Mouse (Mus musculus) lung, adult 18-20 months (tissue): ENCODE measurements around the gene Taf1c.

Experiments
- DNase-seq, 2 experiments: peaks; one replicate each; pipeline ENCODE4 v3.0.0; 2022; ENCODE audit warnings: mixed read lengths in 2 of 2

Taf1c gene

DNA sequence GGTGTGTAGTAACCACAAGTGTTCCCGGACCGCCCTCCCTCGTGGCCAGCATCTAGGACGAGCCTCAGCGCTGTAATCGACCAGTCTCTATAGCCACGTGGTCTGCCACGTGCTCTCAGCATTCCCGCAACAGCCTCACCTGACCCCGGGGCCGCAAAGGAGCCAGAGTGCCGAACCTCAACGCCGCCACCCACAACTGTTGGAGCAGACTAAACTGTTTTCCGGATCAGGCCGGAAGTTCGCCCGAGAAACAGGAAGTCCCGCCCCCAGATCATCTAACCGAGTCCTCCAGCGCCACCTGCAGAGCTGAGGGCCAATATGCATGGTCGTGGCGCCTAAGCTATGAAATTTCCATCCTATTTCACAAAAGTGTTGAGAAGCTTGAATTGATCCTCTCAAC, at the start of gene Taf1c:
Gene Taf1c (minus strand): TSS at position 227 of the 400 bp plus-strand sequence.
- DNase-seq = peak; percentile 91 to 95

DNA sequence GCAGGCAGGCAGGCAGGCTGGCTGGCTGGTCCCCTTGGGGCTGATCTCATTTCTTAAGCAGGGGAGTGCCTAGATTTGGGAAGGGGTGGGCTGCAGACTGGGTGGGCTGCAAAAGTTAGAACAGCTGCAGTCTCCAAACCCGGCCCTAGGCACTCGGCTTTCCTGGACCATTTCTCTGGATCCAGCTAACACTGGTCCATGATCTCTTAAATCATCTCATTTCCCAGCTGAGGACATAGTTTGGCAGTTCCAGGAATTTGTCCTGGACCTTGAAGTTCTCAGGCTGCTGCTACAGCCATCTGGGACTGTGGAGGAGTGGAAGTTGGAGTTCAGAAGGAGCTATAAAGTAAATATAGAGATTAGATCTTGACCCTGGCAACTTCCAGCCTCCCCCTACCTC, 46.3 kb upstream of the Taf1c start:
- DNase-seq = no peak

DNA sequence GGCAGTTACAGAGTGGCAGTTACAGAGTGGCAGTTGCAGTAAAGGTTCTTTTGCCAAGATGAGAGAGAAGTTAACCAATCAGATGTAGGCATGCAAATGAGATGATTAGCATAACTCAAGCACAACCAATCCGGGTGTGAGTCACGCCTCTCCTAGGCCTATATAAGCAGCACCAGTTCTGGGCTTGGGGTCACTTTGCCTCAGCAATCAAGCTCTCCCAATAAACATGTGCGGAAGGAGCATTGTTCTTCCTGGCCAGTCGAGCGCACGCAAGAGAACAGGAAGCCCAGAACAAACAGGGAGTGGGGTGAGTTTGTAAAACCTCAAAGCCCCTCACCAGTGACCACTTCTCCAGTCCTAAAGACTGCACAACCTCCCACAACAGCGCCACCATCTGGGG, 41.8 kb upstream of the Taf1c start:
- no peak for DNase-seq

DNA sequence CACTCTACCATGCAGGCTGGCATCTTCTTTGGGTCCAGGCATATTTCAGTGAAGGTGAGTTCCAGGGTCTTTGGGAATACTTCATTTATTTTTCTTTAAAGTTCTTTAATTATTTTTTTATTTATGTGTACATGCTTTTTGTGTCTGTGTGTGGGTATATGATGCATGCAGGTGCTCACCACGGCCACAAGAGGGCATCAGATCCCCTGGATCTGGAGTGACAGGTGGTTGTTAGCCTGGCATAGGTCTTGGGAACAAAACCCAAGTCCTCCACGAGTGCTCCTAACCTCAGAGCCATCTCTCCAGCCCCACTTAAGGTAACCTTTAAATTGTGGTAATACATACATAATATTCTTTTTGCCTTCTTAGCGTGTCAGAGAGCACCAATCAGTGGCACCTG, 41.2 kb upstream of the Taf1c start:
- no peak for DNase-seq

DNA sequence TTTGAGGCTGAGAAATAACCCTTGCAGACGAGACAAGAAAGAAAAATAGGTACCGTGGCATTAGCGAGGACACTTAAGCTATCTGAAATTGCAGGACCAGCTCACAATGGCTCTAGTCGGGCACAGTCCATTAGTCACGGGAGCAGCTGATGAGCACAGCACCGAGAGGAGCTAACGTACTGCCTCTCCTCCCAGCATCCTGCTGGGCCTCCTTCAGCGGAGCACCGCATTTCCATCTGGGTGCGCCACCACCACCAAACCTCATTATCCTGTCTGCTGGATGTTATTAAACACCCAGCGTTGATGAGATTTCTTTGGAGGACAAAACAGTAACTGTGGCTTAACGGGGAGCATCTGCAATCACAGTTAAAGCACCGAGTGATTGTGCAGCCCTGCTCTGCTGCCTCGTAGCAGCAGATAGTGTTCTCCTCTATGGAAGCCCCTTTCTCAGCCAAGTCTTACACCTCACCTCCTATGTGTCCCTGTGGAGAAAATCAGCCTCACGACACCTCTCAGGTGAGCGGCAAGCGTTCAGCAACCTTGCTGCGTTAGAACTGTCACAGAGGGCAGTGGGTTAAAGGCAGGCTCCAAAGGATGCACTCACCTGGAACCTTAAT, 40.1 kb upstream of the Taf1c start:
- DNase-seq = no peak

DNA sequence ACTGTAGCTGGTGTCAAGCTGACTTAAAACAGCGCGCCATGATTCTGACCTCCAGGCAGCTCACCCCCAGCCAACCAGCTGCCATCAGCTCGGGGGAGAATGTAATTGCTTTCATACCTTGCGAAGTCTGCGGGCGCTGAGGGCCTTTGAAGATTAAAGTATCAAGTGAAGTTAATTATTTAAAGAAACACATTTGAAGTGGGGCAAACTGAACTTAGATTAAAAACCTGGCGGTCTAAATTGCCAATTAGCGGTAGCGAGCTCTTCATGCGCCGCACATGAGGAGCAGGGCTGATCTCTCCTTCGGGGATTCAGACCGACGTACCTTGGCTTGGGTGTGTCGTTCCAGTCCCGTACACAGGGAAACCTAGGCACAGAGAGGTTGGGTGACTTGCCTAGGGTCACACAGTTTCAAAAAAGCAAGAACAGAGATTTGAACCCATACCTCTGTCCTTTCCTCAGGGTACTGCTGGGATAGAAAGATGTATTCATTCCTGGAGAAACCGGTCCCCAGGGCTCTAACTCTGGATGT, 39.5 kb upstream of the Taf1c start:
- no peak for DNase-seq

DNA sequence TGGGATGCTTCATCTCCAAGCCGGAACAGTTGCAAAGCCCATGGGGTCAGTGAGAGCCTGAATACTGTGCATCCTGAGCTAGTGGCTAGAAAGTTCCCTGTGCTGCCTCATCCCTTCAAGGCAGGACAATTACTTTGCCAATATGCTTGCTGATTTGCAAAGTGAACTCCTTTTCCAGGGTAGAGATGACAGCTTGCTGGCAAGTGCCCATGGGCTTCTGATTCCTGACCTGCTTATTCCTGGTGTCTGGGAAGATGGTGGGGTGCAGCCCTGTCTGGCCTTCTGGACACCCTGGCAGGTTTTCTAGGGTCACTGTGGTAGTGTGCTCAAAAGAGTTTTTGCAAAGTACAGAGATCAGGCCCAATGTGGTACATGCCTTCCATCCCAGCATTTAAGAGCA, 37.9 kb upstream of the Taf1c start:
- DNase-seq = no peak

DNA sequence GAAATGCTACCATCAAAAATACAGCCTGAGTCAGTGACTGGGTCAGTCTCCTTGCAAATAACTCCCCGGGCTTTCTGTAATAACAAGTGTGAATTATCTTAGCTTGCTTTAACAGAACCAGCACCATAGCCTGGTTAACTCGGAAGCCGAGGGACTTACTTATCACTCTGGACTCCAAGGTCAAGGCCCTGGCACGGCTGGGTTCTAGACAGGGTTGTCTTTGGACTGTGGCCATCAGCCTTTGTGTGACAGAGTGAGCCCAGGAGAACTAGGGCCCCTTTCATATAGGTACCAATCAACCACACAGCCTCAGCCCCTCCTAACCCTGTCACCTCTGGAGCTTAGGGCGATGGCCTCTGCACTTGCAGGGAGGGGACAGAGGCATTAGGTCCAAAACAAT, 36.0 kb upstream of the Taf1c start:
- no peak for DNase-seq

DNA sequence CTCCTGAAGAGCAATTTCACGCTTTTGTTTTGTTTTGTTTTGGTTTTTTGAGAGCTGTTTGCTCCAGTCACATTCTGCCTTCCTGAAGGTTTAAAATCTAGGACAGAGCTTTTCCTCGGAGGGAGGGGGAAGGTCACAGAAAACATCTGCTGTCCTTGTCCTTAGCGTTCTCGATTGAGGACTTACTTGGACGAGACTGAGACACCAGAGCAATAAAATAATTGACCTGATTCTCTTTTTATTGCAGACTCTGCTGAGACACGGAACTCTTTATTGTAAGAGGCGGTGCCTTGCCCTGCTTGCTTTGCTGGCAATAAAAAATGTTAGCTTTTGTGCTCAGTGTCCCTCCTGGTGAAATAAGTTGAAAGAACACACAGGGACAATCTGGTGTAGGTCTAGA, 34.8 kb upstream of the Taf1c start:
- no peak for DNase-seq

DNA sequence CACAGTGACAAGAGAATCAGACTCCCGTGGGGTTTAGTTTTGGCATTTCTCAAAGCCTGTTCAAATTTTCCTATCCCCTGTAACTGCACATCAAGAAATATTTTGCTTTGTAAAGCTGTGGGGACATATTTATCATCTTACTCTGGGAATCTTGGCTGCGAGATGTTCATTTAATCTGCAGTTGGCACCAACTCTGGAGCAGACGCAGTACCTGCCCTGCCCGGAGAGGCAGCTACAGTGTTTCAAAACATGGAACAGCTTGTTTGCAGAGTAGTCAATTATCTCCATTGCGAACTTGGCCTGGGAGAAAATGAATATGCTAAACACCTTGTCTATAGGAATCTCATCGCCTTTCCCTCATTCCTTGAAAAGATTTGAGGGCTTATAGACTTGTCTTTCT, 33.2 kb upstream of the Taf1c start:
- no peak for DNase-seq

DNA sequence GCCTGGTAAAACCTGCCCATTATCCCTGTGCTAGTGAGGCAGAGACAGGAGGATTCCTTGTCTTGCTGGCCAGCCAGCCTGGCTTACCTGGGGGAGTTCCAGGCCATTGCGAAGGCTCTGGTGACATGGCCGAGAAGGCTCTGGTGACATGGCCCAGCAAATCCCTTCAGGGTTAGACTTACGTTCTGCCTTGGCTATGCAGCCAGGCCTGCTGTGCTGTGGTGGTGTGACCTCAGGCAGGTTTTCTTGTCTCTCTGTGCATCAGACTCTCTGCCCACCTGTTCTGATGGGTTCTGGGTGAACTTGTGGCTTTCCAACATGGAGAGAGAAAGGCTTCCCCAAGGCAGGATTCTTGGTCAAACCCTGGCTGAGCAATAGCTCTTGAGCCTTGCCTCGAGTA, 32.4 kb upstream of the Taf1c start:
- DNase-seq = no peak

DNA sequence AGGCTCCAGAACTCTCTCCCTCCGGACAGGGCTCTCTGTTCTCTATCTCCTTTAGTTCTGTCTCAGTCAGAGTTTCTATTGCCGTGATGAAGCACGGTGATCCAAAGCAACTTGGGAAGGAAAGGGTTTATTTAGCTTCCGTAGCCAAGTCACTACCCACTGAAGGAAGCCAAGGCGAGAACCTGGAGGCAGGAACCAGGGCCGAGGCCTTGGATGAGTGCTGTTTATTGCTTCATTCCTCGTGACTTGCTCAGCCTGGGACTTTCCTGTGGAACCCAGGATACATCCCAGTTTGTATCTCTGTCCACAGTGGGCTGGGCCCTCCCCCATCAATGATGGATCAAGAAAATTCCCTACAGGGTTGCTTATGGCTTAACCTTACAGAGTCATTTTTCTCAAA, 31.7 kb upstream of the Taf1c start:
- no peak for DNase-seq

DNA sequence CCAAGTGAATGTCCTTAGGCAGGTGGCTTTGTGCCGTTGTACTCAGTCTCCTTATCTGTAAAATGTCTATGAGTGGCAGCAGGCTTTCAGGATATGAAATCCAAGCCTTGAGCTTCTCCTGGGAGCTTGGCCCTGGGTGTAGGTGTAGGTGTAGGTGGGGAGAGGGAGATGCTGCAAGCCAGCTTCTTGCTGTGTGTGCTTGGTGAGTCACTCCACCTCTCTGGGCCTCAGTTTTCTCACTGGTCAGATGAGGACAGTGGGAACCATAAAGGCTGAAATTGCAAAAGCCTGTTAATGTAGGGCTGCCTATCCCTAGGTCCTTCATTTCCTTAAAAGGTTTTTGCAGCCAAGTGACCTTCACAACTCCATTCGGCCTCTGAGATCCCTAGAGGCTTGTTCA, 30.9 kb upstream of the Taf1c start:
- no peak for DNase-seq

DNA sequence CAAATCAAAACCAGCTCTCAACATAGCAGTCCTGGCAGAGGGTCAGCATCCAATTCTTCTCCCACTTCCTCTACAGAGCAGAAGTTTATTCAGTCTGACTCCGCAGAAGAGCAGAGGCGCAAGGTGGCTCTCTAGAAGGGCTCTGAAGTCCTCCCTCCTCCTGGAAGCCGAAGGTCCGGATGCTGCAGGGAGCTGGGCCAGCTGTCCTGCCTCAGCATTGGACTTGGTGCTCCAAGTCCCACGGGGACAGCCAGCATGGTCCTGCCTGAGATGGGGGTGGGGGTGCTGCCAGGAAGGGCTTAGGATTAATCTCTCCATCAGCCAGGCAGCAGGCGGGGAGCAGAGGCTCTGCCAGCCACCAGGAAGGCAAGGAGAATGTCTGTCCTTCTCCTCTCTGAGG, 30.4 kb upstream of the Taf1c start, which contains the start of gene Kcng4:
Gene Kcng4 (minus strand): TSS at position 303 of the 400 bp plus-strand sequence.
- DNase-seq = no peak

DNA sequence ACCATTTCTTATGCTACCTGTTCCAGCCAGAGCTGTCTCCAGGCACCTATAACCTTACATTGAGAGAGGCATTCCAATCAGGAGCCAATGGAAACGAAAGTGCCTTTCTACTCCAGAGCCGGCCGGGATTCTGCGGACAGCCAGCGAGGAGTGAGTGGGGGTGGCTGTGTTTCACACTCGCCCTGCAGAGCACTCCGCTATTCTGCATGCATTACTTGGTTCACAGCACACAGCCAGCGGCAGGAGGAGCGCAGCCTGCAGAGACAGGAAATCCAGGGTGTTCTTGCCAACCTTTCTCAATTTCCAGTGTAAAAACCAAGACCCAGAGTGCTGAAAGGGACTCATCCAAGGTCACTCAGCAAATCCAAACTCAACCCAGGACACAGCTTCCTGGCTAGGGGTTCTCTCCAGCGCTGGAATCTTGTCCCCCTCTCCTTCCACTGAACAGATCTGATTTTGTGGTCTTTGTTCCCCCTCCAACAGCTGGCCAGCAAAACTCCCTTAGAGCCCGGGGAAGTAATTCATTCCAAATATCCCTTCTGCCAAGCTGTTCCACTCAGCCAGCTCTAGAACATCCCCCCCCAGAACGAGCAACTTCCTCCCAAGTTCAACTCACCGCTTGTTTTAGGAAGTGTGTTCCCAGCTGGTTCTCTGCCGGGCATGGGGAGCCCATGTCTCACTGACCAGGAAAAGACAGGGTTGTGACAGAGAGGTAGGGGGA, 29.8 kb upstream of the Taf1c start:
- DNase-seq = no peak

DNA sequence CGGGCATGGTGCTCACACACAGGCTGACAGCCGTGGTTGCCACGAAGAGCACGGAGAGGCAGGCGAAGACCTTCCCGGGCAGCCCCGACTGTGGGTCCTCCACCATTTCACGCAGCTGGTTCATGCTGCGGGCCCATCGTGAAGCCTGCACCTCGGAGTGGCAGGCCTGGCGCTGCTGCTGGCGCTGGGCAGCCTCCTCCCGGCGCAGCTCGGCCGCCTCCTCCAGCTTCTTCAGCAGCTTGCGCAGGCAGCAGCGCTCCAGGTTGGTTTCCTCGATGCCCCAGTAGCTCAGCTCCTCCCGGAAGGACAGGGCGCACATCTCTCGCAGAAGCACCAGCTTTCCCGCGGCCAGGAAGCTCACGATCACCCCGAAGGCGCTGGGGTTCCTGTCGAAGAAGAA, 27.9 kb upstream of the Taf1c start:
- no peak for DNase-seq

DNA sequence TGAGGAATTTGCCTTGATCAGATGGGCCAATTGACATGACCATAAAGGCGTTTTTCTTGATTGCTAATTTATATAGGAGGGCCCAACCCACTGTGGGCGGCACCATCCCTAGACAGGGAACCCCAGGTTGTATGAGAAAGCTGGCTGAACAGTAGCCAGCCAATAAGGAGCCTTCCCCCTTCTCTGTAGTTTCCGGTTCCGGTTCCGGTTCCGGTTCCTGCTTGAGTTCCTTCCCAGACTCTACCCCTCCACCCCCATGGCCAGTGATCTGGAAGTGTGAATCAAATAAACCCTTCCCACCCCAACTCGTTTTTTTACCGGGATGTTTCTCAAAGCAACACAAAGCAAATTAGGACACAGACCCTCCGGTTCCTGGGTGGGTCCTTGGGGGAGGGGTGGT, 27.2 kb upstream of the Taf1c start:
- no peak for DNase-seq

DNA sequence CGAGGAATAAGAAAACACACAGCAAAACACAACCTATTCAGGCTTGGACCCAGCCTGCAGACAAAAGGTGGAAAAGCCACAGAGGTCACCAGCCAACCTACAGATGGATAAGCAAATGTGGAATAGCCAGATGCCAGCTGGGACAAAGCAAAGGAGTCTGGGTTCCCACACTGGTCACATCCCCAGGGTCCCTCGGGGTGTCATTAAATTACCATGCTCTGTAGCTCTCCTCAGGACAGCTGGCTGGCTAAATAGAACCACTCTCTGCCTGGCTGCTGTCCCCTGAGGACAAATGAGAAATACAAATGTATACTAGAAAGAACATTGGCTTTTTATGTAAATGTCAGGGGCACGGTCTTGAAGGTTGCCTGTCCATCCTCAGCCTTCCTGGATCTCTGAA, 25.8 kb upstream of the Taf1c start:
- DNase-seq = no peak

DNA sequence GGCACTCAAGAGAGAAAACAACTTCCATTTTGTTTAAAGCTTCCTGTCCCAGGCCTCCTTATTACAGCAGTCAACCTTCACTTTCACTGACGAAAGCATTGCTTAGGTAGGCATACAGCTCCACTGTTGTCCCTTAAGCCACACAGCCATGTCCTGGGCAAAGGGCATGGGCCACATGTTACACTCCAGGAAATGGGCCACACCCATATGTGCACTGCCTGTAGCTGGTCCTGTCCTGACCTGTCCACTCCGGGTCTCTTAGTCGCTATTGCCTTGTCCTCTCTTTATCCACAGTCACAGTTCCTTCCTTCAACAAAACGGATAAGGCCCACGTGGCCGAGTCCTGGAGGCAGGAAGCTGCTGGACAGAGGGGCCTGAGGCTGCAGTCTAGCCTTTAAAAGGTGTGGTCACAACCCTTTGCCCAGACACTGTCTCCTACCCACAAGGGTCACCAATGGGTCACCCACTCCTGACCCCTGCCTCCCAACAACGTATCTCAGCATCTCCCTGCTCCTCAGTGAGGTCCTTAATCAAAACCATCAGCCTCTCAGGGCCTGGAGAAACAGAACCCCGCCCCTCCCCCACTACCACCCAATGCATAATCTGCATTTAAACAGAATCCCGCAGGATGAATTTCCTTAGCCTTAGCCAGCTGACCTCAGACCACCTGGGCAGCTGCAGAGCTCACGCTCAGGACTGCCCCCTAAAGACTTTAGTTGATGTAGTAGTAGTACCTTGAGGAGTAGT, 22.8 kb upstream of the Taf1c start:
- DNase-seq = no peak

DNA sequence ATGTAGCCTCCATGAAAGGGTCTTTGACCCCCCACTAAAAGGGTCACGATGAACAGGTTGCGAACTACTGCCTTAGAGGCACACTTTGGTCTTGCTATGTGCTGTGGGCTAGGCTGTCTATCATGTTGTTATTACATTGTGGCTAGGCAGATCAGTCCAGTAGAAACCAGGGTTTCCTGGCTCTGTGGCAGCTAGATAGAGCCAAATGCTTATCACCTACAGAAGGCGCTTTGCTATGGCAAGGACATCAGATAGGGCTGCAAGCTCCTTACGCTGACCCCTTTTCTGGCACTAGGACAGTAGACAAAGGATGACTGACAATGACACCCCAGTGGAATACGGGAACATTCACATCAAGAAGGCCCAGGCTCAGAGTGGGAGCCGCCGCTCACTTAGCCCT, 22.2 kb upstream of the Taf1c start:
- DNase-seq = no peak

DNA sequence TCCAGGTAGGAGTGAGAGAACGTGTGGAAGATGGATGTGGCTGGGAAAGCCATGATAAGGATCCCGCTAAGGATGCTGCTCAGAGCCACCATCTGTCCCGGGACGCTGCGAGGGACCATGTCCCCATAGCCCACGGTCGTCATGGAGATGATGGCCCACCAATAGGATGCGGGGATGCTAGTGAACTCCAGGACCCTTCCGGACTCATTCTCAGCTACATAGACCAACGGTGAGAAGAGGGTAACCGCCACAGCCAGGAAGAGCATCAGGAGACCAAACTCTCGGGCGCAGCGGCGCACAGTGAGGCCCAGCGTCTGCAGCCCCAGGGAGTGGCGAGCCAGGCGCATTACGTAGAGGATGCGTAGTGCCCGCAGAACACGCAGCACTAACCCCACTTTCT, 20.8 kb upstream of the Taf1c start:
- no peak for DNase-seq

DNA sequence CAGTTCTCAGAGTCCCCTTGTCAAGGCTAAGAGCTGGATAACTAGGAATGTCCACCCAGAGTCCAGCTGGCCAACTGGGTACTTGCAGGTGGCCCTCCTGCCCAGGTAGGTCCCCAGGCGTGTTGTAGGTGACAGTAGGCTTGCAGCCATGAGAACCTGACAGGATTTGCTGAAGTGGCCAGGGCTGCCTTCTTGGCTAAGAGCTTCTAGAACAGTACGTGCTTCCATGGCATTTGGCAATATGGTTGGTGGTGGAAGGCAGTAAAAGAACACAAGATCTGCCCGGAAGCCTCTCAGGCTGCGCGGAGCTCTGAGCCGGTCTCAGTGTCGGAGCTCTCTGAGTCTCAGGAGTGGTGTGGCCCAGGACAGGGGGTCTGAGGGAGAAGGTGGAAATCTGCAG, 19.9 kb upstream of the Taf1c start:
- no peak for DNase-seq

DNA sequence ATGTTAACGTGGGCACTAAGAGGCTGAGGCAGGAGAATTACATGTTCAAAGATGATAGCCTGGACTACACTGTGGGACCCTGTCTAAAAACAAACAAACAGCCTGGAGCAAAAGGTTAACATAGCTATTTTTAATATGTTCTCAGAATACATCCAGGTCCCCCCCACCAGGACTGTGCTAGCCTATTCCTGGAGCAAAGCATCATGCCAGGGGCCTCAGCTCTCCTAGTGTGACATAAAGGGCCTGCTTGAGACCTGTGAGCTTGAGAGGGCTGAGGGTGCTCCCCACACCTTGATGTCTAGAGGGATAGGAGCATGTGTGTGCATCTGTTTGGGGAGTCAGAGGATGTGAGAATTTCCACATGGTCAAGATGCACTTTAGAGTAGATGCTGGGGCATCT, 18.7 kb upstream of the Taf1c start:
- DNase-seq = no peak

DNA sequence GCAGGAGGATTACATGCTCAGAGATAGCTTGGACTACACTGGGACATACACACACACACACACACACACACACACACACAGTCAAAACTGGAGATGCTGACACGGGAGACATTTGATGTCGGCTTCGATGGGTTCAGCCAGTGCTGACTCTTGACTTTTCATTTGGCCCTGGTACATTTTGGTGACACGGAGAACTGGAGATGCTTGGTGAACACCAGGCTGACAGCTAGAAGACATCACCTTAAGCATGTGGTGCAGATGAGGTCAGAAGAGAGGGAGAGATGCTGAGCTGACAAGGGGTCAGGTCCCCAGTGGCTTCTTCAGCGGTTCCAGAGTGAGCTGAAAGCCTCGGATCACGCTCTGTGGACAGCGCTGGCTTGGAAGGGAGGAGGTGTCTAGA, 18.0 kb upstream of the Taf1c start:
- no peak for DNase-seq
